Mouse (Mus musculus): ENCODE results near the gene Dgkz.

GRCm38 (mm10) chr2:92016981-92017380 lies 41.3 kb upstream of the Dgkz start:
- TF ChIP-seq HCFC1 (IDR thresholded peaks at IDR 0.05; ENCODE audit: borderline replicate concordance, insufficient read depth, low read length): no peak
- no peak for TF ChIP-seq ZNF384 (IDR thresholded peaks at IDR 0.05; ENCODE audit: low read depth, low read length)
- no peak for TF ChIP-seq ZC3H11A (IDR thresholded peaks at IDR 0.05; ENCODE audit: borderline replicate concordance, low read depth, low read length)
- no peak for TF ChIP-seq MAFK (IDR thresholded peaks at IDR 0.05; ENCODE audit: insufficient read depth, low read depth, low read length)
- no peak for TF ChIP-seq CHD2 (IDR thresholded peaks at IDR 0.05; ENCODE audit: low read depth, low read length)

All from ES-E14 (cell line).